Mouse (Mus musculus) cerebellum, adult 8-10 months (tissue): ENCODE data around the gene Dnaic1.

ENCODE experiments used
- DNase-seq: peaks from one replicate; pipeline ENCODE4 v3.0.0; 2022

The Dnaic1 gene

GRCm38 (mm10) chr4:41569411-41569885, at the start of gene Dnaic1, which contains the start of gene Fam219a:
TSS of gene Dnaic1 (plus strand) at chr4:41569775.
TSS of gene Fam219a (minus strand) at chr4:41569538.
- peak; percentile 99 for DNase-seq

- DNase-seq: no peak
Observed at GRCm38 (mm10) chr4:41520641-41521040, 48.9 kb upstream of the Dnaic1 start.

GRCm38 (mm10) chr4:41522136-41522535, 47.4 kb upstream of the Dnaic1 start:
- no peak for DNase-seq

GRCm38 (mm10) chr4:41522788-41523187, 46.8 kb upstream of the Dnaic1 start:
- peak; percentile 58 for DNase-seq

- no peak for DNase-seq
Observed at GRCm38 (mm10) chr4:41523839-41524238, 45.7 kb upstream of the Dnaic1 start.

GRCm38 (mm10) chr4:41524829-41525228, 44.7 kb upstream of the Dnaic1 start:
- DNase-seq: no peak

GRCm38 (mm10) chr4:41526553-41526952, 43.0 kb upstream of the Dnaic1 start:
- DNase-seq: no peak

GRCm38 (mm10) chr4:41527076-41527475, 42.5 kb upstream of the Dnaic1 start:
- DNase-seq: no peak

- DNase-seq: peak; percentile 54
Observed at GRCm38 (mm10) chr4:41527996-41528395, 41.6 kb upstream of the Dnaic1 start.

GRCm38 (mm10) chr4:41532420-41532819, 37.2 kb upstream of the Dnaic1 start:
- DNase-seq: no peak

- no peak for DNase-seq
Observed at GRCm38 (mm10) chr4:41534866-41535265, 34.7 kb upstream of the Dnaic1 start.

GRCm38 (mm10) chr4:41542136-41542535, 27.4 kb upstream of the Dnaic1 start:
- DNase-seq: no peak

GRCm38 (mm10) chr4:41545985-41546384, 23.6 kb upstream of the Dnaic1 start:
- peak; percentile 65 for DNase-seq

GRCm38 (mm10) chr4:41547086-41547485, 22.5 kb upstream of the Dnaic1 start:
- no peak for DNase-seq

GRCm38 (mm10) chr4:41552529-41552928, 17.0 kb upstream of the Dnaic1 start:
- peak; percentile 59 for DNase-seq

- DNase-seq: no peak
Observed at GRCm38 (mm10) chr4:41553116-41553515, 16.5 kb upstream of the Dnaic1 start.

- DNase-seq: no peak
Observed at GRCm38 (mm10) chr4:41554994-41555663, 14.4 kb upstream of the Dnaic1 start.

- DNase-seq: no peak
Observed at GRCm38 (mm10) chr4:41556311-41556953, 13.1 kb upstream of the Dnaic1 start.

- DNase-seq: no peak
Observed at GRCm38 (mm10) chr4:41557092-41557491, 12.5 kb upstream of the Dnaic1 start.

GRCm38 (mm10) chr4:41563297-41563696, 6.3 kb upstream of the Dnaic1 start:
- no peak for DNase-seq

GRCm38 (mm10) chr4:41566123-41566522, 3.5 kb upstream of the Dnaic1 start:
- no peak for DNase-seq

- DNase-seq: peak; percentile 69
Observed at GRCm38 (mm10) chr4:41568239-41568638, 1.3 kb upstream of the Dnaic1 start.

GRCm38 (mm10) chr4:41568682-41569410, 729 bp upstream of the Dnaic1 start:
- peak; percentile 66 for DNase-seq

GRCm38 (mm10) chr4:41571490-41571889, 1.9 kb downstream of the Dnaic1 start:
- no peak for DNase-seq
